Mouse (Mus musculus): ENCODE measurements around the gene Utp14b.

GRCm38 (mm10) chr1:78649269-78650061 is 8.4 kb upstream of the Utp14b start:
- TF ChIP-seq CTCF (IDR thresholded peaks at IDR 0.05; ENCODE audit: low read depth, low read length) (no peak), GATA1 (IDR thresholded peaks at IDR 0.05; ENCODE audit: borderline replicate concordance, low read length) (no peak), TAL1 (conservative IDR thresholded peaks at IDR 0.05; ENCODE audit: low read depth, low read length) (no peak), POLR2AphosphoS5 (IDR thresholded peaks at IDR 0.05; ENCODE audit: insufficient replicate concordance, low read depth, low read length) (no peak), GATA2 (IDR thresholded peaks at IDR 0.05; ENCODE audit: borderline replicate concordance, low read depth, low read length) (no peak)

Data from G1E (cell line).